Mouse (Mus musculus) layer of hippocampus, postnatal 14 days (tissue): ENCODE data around the gene Gm2174. TPM values are rescaled to one million over a fixed set of nuclear protein-coding genes. Genes with fewer than 3 reads are reported as not detected.

Experiments
- DNase-seq, 2 experiments: peaks; one replicate each; pipeline ENCODE4 v3.0.0; 2021 to 2022; ENCODE audit warnings: low spot score in 2 of 2, mixed read lengths in 1 of 2
- long read RNA-seq, 2 experiments: library from polyadenylated mRNA; stranded (forward); transcript quantifications; one replicate each; pipeline ENCODE4 v2.0.0; 2021
- total RNA-seq, 2 experiments: library from RNA; stranded (reverse); gene quantifications; 2 replicates each; pipeline ENCODE4 v1.2.3; 2021

Gm2174 gene
- not detected for total RNA-seq
- long read RNA-seq, experiment 1: 0 reads
- long read RNA-seq, experiment 2: 0 reads

- DNase-seq: no peak
Measured at GRCm38 (mm10) chrX:56447524-56448015, at the start of gene Gm2174. Gene Gm2174 (plus strand): TSS chrX:56447965.

- no peak for DNase-seq
Measured at GRCm38 (mm10) chrX:56404646-56405045, 43.1 kb upstream of the Gm2174 start.

- no peak for DNase-seq
Measured at GRCm38 (mm10) chrX:56405482-56405881, 42.3 kb upstream of the Gm2174 start.

GRCm38 (mm10) chrX:56406128-56406527 lies 41.6 kb upstream of the Gm2174 start:
- DNase-seq: no peak

- DNase-seq: peak in 1 of 2 experiments; percentile 1
Measured at GRCm38 (mm10) chrX:56416277-56416676, 31.5 kb upstream of the Gm2174 start.

- no peak for DNase-seq
Measured at GRCm38 (mm10) chrX:56417541-56417940, 30.2 kb upstream of the Gm2174 start.

GRCm38 (mm10) chrX:56430601-56431000 lies 17.2 kb upstream of the Gm2174 start:
- no peak for DNase-seq

- DNase-seq: no peak
Measured at GRCm38 (mm10) chrX:56435758-56436283, 11.9 kb upstream of the Gm2174 start.

GRCm38 (mm10) chrX:56446487-56447428 lies 1.0 kb upstream of the Gm2174 start:
- no peak for DNase-seq

- DNase-seq: peak; percentile 58 to 81
Measured at GRCm38 (mm10) chrX:56454671-56455371, 7.1 kb downstream of the Gm2174 start, which contains the start of gene Ints6l. Gene Ints6l (plus strand): TSS chrX:56454857.

- peak; percentile 74 to 89 for DNase-seq
Measured at GRCm38 (mm10) chrX:56455372-56456246, 7.8 kb downstream of the Gm2174 start.

- peak; percentile 12 to 15 for DNase-seq
Measured at GRCm38 (mm10) chrX:56456379-56456778, 8.6 kb downstream of the Gm2174 start.

GRCm38 (mm10) chrX:56462020-56462933 lies 14.5 kb downstream of the Gm2174 start:
- no peak for DNase-seq

GRCm38 (mm10) chrX:56464906-56465305 lies 17.1 kb downstream of the Gm2174 start:
- DNase-seq: no peak

GRCm38 (mm10) chrX:56467688-56468087 lies 19.9 kb downstream of the Gm2174 start:
- DNase-seq: no peak

GRCm38 (mm10) chrX:56468422-56468821 lies 20.7 kb downstream of the Gm2174 start:
- no peak for DNase-seq

- no peak for DNase-seq
Measured at GRCm38 (mm10) chrX:56474035-56474434, 26.3 kb downstream of the Gm2174 start.

GRCm38 (mm10) chrX:56477553-56477952 lies 29.8 kb downstream of the Gm2174 start:
- no peak for DNase-seq

GRCm38 (mm10) chrX:56481906-56482305 lies 34.1 kb downstream of the Gm2174 start:
- DNase-seq: no peak
